Mouse (Mus musculus) cerebellum, adult 8-10 months (tissue): ENCODE measurements at regions not wholly inside any gene's neighbourhood (a gene's known extent, or its start where the extent isn't known, plus 50 kb on each side); places are given as distances from the start of the nearest gene placed in this dataset.

ENCODE experiments used
- DNase-seq: peaks from one replicate; pipeline ENCODE4 v3.0.0; 2022

DNA sequence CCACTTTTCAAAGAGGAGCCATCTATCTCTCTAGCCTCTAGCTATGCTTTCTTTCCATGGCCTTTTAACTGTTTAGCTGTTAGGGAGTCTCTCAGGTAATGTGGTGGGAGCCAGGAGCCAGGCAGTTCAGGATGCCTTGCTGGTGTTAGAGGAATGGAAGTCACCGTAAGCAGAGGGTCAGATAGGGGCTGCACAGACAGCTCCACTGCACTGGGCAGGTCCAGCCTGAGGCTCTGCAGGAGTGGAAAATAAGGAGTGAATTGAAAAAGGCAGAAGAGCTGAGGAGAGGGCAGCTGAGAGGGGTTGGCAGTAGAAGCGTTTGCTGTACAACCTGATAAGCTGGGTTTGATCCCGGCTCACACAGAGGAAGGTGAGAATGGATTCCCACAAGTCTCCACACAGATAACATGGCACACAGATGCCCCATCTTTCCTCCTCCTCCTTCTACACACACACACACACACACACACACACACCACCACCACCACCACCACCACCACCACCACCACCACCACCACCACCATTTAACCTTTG, 51.3 kb upstream of the Cpsf6 start:
- no peak for DNase-seq

DNA sequence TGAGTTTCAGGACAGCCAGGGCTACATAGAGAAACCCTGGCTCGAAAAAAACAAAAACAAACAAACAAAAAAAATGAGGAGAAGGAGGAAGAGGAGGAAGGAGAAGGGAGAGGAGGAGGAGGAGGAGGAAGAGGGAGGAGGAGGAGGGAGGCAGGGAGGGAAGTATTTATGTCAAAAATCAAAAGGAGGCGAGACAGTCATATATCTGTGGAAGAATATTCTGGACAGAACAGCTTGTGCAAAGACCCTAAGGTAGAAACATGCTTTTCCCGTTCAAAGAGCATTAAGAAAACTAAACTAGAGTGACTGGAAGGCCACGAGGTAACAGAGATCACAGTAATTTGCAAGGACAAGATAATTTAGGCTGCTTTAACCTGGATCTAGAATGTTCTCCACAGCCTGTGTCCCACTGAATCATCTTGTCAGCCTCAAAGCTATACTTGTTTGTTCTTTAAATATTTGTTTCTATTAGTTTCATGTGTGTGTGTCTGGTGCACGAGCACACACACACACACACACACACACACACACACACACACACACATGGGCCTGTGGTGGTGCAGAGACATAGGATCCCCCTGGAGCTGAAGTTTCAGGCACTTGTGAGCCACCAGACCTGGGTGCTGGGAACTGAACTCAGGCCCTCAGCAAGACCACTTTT, 50.5 kb upstream of the Cpsf6 start:
- DNase-seq, result no peak

- no peak for DNase-seq
Observed at GRCm38 (mm10) chr10:117429459-117430183, 49.8 kb upstream of the Cpsf6 start.
